Mouse (Mus musculus) lung, postnatal 25 days (tissue): ENCODE results near the gene Large2.

Source experiments
- DNase-seq: peaks from one replicate; pipeline ENCODE4 v3.0.0; 2022; ENCODE audit warnings: low spot score

Gene Large2

DNA sequence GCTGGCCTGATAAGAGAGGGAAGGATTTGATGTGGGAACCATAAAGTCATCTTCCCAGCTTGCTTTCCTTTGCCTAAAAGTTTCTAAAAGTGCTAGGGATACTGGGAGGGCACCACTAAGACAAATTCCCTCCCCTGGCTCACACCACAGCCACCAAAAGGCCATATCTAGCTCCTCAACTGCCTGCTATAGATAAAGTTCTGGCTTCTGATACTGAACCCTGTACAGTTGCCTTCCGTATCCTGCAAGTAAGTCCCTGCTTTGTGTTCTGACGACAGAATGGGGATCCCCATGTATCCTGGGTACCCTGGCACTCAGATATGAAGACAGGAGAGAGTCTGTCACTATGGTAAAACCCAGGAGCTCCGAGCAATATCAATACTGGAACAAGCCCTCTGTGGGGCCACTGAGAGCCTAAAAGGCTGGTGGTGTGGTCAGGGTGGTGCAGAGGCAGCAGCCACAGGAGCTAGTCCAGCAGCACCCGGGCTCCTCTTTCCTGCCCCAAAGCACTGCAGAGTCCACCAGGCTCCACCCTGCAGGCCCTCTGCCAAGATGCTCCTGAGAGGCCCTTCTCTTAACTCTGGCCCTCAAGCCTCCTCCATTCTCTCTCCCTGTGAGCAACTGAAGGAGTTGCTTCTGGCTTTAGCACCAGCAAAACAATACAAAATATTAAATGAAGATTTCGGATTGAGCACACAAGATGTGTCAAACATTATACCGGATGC, 15.7 kb upstream of the Large2 start:
- DNase-seq, result peak; percentile 61

DNA sequence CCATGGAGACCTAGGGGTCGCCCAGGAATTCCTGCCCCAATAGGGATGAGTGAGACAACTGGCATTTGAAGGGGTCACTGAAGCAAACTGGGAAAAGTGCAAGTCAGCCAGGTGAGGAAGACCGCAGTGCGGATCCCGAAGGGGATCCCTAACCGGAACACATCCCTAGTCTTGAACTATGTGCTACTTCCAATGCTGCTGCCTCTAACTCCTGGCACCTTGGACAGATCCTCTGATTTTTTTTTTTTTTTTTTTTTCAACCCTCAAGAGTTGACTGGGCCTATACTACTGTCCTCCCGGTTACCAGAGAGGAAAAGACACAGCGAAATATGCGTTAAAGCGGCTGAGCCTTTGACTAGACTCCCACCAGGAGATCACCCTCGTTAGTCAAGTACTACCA, 15.0 kb upstream of the Large2 start:
- DNase-seq, result no peak

DNA sequence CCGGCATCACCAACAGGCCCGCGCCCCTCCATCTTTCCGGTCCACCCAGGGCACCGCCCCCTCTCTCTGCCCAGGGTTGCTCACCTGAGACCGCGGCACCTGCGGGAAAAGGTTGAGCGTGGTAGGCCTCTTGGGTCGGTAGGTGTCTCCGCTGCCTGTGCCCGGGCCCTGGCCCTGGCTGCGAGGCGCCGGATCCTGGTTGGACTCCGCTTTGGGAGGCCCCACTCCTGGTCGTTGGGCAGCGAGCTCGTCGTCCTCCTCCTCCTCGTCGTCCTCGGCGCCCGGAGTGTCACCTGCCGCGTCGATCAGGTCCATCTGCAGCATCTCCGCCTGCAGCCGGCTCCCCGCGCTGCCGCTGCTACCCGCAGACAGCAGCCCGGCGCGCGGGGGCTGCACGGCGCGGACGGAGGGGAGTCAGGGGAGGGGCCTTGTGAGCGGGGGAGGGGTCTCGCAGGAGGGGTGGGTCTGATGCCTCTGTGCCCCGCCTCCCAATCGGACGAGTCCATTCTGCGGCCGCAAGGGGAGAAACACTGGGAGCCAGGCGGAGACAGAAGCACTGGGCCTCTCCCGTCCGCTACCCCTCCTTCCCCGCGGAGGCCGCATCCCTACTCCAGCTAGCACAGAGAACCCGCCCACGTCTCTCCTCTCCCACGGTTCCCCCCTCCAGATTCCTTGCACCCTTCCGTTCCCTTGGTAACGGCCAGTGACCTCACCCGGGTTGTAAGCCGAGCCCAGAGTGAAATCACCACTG, 14.4 kb upstream of the Large2 start:
- peak; percentile 80 for DNase-seq

DNA sequence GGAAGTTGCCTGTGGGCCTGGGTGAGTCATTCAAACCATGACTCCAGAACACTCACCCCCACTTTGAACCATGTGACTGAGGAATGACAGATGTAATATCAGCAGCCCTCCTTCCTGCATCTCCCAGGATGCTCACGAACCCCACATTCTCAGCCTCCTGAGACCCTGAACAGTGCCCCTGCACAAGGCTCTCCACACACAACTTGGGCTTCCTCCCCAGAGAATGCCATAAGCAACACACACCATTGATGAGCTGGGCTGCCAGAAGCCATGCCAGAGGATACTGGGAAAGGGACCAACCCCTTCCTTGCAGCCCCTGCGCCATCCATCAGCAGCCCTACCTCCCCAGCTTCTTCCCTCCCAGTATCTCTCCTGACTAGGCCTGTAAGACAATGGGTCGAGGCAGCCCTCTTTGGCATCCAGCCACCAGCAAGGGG, 13.4 kb upstream of the Large2 start:
- no peak for DNase-seq

DNA sequence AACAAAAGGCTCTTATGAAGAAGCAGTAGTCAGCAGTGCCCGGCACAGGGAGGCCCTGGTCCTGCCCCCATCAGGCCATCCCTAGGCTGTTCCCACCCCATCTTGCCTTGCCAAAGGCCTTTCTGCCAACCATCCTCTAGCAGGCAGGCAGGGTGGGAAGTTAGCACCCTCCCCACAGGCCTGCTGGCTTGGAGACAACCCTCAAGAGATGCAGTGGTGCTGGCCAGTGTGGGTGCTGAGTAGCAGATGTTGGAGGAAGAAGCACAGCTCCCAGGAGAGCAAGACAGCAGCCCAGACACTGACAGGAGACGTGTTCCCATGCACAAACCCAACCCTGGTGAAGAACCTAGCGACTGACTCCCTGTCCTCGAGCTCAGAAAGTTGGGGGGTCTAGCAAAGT, 13.0 kb upstream of the Large2 start:
- no peak for DNase-seq

DNA sequence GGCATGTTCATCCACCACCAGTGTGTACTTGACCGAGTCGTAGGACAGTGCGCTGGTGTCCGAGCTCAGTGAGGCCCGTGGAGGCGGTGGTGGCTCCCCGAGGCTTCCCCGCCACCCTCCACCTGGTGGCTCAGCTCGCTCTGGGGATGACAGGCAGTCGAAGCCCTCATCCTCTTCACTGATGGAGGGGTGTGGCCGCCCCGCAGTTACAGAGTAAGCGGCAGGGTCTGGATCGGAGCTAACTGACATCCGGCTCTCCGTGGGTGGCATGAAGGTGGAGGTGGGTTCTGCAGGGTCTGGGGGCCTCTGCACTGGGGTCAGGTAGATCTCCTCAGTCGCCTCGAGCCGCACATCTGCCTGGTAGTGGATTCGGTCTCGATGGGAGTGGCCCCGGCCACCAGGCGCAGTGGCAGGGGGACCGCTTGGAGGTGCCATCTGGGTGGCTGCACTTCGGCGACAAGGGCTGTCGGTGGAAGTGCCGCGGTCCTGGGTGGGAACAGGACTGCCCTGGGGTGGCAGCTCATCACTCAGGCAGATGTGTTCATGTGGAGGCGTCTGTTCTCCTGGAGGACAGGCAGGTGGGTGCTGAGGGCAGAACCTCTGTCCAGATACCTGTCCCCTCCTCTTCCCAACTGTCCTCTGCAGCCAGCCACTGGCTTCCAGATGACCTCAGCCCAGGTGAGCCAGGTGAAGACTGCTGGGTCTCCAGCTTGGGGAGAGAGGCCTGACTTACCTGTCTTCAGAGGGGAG, 12.3 kb upstream of the Large2 start:
- no peak for DNase-seq

DNA sequence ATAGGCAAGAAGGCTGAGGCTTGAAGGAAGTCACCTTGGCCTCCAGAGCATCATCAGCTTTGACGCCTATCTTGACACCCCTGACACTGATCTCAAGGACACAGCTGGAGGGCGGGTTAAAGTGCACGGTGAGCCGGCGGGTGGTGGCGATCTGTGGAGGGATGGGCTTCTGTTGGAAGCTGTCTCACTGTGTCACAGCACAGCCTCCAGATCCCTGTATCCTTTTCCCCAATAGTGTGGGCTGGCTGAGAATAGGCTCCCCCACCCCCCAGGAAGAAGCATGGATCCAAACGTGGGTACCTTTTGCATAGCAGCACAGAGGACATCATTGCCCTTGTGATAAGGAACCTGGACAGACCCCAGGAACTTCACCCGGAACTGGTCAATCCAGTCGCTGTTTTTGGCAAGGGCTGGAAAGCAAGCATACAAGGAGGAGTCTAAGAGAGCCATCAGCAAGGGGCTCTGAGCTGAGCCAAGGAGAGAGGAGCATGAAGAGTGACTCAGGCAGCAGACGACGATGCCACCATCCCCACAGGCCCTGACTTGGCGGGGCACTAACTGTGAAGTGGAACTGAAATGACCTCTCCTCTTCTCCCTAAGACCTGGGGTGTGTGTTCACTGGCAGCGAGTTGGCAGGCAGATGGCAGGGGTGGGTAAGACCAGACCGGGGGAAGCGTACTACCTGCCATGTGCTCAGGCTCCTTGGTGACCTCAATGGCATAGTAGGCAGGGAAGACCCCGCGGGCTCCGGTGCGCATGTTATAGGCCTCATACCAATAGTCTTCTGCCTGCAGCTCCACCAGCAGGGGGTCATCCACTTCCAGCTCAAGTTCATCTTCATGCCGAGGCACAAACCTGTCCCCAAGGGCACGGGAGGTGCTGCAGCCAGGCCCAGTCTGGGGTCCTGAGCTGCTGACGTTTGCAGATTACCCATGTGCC, 10.7 kb upstream of the Large2 start:
- no peak for DNase-seq

DNA sequence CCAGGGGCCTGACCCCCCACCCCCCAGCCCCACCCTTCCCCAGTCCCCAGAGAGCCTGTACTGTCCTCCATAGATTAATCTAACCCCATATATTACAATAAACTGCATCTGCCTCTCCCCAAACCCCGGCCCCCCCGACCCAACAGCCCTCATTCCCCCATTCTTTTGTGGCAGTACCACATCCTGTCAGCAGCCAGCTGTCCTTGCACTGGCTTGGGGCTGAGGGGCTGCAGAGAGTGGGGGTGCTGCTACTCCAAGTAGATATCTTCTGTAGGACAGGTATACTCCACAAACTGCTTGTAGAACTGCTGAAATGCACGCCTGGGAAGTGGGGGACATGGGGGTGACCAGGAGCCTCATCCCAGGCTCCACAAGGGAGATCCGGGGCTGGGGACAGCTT, 9.4 kb upstream of the Large2 start:
- no peak for DNase-seq

DNA sequence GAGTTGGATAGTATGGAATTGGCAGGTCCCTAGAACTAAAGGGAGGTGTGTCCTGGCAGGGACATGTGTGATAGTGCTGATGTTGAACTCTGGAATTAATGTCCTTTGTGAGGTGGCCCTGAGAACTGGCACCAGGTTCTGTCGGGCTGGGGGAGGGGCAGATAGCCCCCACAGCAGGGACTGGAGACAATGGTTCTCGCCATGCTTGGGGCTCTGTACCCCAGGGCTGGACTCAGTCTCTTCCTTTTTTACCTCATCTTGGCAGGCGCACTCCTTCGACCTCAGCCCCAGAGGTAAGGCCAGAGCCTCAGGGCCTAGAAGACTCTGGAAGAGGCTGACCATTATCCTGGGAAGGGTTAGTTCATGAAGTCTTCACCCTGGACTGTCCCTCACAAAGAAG, 8.1 kb upstream of the Large2 start:
- DNase-seq, result no peak

DNA sequence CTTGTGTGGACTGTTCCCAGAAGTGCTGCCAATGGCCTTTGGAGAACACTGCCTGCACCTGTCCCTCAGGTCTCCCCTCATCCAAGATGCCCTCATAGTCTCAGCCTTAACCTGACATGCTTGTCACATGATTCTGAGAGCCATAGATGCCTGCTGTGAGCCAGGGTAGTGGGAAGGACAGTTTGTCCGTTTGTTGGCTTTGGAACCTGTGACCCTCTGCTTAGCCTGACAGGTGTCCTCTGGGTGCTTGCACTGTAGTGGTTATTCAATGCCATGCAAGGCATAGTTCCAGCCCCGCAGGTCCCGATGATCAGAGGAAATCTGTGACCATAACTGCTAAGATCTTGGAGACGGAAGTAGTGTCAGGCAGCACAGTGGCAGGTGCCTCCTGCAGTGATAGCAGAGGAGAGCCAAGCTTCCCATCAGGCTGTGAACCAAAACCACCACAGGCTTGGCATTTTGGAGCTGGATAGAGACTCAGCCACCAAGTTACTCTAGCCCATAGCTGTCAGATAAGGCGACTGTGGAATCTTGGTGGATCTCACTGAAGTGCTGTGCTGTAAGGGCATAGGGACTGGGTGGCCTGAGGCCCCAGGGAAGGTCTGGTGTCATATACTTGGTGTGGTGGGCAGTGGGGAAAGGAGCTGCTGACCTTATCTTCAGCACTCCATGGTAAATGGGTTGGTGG, 7.4 kb upstream of the Large2 start, which contains the start of gene 1700029I15Rik:
TSS of gene 1700029I15Rik (plus strand) at position 638 of the 688 bp plus-strand sequence.
- DNase-seq, result no peak

DNA sequence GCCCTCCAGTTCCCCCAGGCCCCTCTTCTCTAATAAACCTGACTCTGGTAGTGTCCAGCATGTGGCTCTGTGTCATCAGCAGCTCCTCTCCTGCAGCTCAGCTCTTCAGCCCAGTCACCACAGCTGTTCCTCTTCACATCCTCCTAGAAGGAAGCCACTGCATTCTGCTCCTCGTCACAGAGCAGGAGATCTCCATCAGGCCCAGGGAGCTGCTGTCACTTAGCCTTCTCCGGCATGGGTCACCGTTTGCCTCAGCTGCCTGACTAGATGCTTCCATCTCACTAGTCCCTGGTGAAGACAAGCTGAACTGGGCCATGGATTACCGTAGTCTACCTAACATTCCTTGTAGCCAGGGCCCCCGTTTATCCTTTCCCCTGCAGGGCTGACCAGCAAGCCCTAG, 6.5 kb upstream of the Large2 start:
- no peak for DNase-seq

DNA sequence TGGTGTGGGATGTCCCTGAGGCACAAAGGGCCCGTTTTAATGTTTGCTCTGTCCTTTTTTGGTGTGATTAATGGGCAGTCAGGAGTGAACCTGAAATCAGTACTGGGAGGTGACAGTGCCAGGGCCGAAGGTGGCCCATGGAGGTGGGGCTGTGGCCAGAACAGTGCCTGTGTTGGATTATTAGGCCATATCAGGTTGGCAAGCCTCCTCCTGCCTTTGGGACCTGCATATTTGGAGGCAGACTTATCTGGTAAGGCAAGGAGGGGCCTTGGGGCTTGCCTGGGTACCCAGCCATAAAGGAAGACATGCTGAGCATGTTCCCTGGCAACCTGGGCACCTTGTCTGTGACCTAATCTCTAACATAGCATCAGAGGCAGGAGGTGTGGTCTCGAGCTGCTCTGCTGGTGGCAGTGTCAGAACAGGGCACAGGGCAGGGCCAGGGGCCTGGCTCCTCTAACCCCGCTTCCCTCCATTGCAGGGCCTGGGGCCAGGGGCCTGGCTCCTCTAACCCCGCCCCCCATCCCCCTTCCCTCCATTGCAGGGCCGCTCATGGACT, 5.9 kb upstream of the Large2 start:
- no peak for DNase-seq

DNA sequence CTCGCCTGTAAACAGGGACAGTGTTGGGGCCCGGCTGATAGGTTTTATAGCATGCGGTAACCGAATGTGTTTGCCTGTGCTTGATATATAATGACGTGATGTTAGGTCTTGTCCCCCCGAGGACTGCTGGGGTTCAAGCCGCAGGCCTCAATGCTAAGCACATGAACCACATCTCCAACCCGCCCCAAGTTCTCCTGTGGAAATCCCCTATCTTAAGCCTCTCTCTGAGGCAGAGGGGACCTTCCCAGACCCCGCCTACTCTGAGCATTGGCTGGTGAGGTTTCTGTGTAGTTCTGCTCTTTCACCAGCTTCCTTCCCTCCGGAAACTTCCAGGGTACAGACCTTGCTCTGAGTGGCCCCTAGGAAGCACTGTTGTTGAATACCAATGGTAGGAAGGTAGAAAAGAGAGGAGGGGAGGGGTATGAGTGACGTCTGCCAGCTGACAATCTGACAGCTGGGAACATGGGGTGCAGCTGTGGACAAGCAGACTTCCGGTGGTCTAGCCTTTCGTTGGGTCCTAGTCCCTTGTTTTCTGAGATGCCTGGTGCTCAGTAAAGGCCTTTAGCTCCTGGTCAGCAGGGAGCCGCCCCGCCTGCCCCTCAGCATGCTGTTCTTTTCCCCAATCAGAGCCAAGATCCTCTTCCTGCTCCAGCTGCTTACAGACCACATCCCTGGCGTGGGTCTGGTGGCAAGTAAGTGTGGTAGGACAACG, 5.3 kb upstream of the Large2 start:
- no peak for DNase-seq

DNA sequence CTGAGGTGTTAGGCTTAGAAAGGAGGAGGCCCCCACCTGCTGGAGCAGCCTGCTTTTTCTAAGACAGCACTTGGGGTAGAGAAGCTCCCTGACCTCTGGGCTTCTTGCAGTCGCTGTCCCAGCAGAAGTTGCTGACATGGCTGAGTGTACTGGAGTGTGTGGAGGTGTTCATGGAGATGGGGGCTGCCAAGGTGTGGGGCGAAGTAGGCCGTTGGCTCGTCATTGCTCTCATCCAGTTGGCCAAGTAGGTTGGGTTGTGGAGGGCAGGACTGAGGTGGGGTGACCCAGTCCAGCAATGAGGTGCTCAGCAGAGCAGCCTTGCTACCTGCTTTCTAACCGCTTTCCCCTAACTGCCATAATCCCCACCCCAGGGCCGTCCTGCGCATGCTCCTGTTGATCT, 2.7 kb upstream of the Large2 start:
- no peak for DNase-seq

DNA sequence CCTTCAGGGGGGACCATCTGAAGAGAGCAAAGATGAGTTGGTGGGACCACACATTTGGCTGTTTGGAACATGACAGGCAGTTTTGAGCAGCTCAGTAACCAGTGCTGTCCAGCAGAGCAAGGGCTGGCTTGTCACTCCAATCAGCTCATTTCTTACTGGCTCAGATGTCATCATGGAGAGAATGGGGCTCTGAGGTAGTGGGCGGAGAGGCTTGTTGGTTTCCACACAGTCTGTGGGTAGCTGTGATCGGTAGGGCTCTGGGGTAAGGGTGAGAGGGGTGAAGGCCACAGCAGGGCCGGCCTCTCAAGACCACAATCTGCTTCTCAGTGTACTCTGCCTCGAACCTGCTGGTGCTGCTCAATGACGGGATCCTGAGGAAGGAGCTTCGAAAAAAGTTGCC, 1.6 kb upstream of the Large2 start:
- no peak for DNase-seq

DNA sequence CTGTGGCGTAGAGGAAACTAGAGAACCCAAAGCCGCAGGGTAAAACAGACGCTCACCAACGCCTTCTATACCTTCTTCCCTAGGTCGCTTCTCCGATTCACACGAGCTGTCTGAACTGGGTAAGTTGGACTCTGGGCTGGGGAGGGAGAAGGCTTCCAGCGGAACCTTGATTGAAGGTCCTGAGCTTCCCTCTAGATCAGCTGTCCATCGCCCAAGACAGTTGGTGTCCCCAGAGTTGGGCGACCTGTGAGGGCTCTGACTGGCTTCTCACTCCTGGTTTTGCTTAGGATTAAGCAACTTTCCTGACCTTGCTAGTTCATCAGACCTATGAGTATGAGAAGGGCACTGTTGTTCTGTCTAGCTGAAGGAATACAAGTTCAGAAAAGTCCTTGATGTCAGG, 1.1 kb upstream of the Large2 start:
- no peak for DNase-seq

DNA sequence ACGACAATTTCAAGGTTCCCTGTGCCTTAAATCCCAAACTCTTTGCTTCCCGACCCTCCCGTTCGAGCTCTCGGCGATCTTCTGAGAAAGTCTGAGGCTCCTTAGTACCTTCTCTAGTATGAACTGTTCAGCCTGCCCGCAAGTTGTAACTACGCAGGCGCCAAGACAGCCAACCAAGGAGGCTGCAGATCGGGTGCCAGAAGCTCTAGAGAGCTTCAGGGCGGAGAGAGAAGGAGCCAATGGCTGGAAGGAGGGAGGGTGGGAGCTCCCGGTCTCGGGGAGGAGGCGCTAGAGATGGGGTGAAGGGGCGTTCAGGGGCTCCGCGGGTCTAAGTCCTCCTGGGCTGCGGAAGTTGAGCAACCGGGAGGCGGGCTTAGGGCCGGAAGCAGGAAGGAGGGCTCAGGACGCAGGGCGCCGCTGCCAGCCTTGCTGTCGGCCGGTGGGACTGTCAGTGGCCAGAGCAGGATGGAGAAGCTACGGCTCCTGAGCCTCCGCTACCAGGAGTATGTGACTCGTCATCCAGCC, 492 bp upstream of the Large2 start:
- peak; percentile 99 for DNase-seq

DNA sequence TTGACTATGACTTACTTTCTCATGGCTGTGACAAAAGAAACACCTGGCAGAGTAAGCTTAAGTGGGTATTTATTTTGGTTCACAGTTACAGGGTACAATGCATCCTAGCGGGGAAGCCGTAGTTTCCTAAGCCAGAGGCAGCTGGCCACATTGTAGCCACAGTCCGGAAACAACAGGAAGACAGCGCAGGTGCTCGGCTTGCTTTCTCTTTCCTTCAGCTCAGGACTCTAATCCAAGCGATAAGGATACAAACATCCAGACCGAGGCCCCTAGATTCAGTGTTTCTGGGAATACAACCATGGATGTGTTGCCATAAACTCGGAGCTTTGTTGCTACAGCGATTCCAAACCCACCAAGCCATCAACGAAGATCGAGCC, 1.2 kb downstream of the Large2 start:
- no peak for DNase-seq

DNA sequence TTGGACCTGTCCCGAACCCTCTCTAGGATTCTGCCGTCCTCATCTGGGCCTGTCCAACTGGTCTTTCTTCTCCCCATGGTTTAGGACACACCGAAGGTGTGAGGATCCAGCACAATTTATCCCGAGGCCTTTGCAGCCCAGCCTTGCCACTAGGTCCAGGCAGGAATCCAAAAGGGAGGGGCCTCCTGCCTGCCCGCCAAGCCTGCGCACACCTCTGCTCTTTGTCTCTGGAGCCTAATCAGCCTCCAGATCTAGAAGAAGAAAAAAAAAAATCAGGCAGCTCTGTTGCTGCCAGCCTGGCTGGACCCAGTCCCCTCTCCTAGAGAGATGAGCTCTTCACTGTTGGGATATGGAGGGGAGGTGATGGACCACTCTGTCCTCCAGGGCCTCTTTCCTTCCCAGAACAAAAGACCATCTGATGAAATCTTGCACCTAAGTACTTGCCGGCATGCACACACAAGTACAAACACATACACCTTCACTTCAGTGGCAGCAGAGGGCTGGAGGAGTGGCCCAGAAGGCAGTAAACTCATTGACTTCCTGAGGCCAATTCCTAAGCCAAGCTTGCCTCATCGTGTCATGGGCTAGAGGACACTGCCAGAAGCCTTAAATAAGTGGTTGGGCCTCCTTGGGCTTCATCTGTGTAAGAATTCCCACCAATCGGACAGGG, 1.8 kb downstream of the Large2 start:
- peak; percentile 81 for DNase-seq
